Mouse (Mus musculus) left cerebral cortex, postnatal 36 days (tissue): Measurements from ENCODE around the gene Krt80. TPM values are rescaled to one million over a fixed set of nuclear protein-coding genes. Genes with fewer than 3 reads are reported as not detected.
"Not testable (repeated sequence)": the region's sequence is repeated elsewhere in the genome, so short reads cannot be mapped to it uniquely, and the experiment has no call there.

Source experiments
- DNase-seq, 2 experiments: peaks; one replicate each; pipeline ENCODE4 v3.0.0; 2021 to 2022; ENCODE audit warnings: low spot score in 2 of 2, mixed read lengths in 1 of 2
- intact Hi-C: fragments of 180-260 bp; cut with DNase I; formaldehyde crosslinking; loops from one replicate; pipeline ENCODE4 v1.15.1; 2025
- total RNA-seq, 2 experiments: library from RNA; stranded (reverse); gene quantifications; 2 replicates each; pipeline ENCODE4 v1.2.3; 2021

Krt80 gene
- total RNA-seq, 2 experiments from 2014 or later: 3.4 to 6.1 TPM

GRCm38 (mm10) chr15:101355382-101355786 lies 14.6 kb downstream of the Krt80 start:
- intact Hi-C loops: no loop called here
- peak in 1 of 2 experiments; percentile 53 for DNase-seq

- no peak for DNase-seq
- intact Hi-C loops: no loop called here
Measured at GRCm38 (mm10) chr15:101352706-101353465, 17.1 kb downstream of the Krt80 start.

DNA sequence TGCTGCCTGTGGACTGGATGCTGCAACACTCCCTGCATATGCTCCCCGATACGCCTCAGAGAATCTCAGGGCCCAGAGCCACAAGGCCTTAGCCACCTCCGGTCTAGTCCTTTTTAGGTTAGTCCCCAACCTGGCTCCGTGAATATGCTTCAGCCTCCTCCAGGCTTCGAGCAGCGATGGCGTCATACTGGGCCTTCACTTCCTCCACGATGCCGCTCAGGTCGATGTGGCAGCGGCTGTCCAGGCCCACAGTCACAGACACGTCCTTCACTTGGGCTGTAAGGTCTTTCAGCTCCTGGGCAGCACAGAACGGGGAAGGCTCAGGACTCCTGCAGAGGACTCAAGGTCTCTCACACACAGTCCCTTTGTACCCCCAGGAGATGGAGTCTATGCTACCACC lies 17.9 kb downstream of the Krt80 start:
- intact Hi-C loops: no loop called here
- no peak for DNase-seq

GRCm38 (mm10) chr15:101341797-101342515 lies 28.0 kb downstream of the Krt80 start:
- peak; percentile 71 to 74 for DNase-seq
- intact Hi-C loops: loop anchor here (2.0 to 5.0 kb wide), 2 partner anchors 45 to 180 kb away; no protein-coding TSS in a partner anchor

DNA sequence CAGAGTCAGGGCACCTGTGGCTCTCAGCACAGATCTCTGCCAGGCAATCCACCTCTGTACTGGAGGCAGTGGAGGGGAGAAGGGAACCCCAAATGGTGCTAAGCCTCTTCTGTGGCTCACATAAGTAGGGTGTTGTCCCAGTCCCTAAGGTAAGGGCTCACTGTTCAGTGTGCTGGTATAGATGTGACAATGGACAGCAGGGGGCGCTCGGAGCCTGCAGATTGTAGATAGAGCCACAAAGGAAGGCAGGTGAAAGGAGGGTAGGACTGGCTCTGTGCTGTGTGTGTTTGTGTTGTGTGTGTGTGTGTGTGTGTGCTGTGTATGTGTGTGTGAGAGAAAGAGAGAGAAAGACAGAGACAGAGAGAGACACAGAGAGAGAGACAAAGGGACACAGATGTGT lies 30.4 kb downstream of the Krt80 start:
- intact Hi-C loops: loop anchor here (1.0 to 5.0 kb wide), 4 partner anchors 158 to 728 kb away; no protein-coding TSS in a partner anchor
- DNase-seq: peak; percentile 83 to 86

DNA sequence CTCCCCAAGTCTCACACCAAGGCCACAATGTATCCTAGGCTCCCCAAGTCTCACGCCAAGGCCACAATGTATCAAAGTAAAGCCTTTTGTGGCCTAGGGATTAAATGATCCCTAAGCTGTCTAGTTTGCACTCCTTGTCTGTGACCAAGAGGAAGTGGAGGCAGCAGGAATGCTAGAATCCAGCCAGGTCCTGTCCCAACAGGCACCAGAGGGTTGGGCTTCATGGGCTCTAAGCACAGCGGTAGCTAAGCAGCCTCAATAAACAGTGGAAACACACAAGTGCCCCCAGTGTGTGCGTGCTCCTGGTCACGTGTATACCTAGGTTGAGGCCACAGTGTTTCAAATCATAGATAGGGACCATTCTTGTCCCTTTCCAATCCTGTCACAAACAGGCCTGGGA lies 31.6 kb downstream of the Krt80 start:
- intact Hi-C loops: loop anchor here (2.0 to 5.0 kb wide), 3 partner anchors 159 to 729 kb away; no protein-coding TSS in a partner anchor
- no peak for DNase-seq

DNA sequence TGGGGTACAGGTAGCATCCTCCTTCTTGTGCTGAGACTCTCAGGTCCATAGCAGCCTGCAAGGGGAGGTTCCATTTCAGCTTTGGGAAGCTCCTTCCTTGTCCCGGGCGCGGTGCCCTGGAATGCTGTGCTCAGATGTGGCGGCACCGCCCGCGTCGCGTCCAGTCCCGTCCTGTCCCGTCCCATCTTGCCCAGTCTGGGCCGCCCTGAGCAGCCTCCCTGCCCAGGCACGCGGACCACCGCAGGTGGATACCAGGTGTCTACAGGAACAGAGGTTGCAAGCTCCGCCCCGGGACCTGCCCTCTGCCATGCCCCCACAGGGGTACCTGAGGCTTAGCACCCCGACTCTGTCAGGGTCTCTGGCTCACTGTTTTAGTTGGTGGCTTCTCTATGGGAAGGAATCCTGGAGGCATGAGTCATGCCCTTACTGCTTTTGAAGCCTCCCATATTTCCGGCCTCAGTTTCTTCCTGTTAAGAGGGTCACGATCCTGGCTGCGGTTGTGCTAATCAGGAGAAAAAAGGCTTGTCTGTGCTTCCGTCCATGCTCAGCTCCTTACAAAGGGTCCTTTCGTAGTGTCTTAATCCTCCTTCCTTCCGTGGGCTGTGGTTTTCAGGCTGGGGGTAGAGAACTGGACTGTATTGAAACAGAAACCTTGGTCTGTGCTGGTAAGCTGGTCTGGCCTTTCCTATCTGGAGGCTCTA lies 33.3 kb downstream of the Krt80 start:
- intact Hi-C loops: loop anchor here (5.0 kb wide), 2 partner anchors 161 to 731 kb away; no protein-coding TSS in a partner anchor

DNA sequence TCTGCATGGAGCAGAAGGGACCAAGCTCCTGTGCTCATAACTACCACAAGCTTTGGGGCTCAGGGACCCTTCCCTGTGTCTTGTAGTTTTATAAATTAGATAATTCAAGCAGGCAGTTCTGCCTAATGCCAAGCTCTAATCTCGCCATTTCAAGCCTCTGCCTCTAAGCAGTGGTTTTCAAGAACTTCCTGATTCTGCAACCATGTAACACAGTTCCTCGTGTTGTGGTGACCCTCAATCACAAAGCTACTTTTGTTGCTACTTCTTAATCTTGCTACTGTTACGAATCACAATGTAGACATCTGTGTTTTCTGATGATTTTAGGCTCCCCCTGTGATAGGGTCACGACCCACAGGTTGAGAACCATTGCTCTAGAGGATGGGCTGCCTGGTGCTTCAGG lies 36.3 kb downstream of the Krt80 start:
- intact Hi-C loops: no loop called here
- DNase-seq: no peak

More for the DNA sequence above, 33.3 kb downstream of the Krt80 start:
- no peak for DNase-seq

- DNase-seq: no peak
- intact Hi-C loops: no loop called here
Measured at GRCm38 (mm10) chr15:101333165-101333564, 36.8 kb downstream of the Krt80 start.

DNA sequence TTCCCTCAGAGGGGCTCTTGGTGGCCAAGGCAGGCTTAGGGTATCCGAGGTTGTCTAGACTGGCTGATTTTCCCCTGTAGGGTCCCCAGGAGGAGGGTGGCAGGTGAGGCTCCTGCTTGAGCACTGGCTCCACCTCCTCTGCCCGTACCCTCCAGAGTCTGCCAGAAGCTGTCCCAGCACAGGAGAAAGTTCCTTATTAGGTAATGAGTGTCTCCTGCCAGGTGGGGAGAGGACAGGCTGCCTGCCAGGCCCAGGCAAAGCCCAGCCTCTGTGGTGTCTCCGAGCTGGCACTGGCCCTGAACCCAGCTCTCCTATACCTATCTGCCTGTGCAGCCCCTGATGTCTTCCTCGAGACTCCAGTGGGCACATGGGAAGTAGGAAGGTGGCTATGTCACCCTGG lies 37.6 kb downstream of the Krt80 start:
- intact Hi-C loops: no loop called here
- DNase-seq: no peak

GRCm38 (mm10) chr15:101331090-101331489 lies 38.9 kb downstream of the Krt80 start:
- no peak for DNase-seq
- intact Hi-C loops: no loop called here

- intact Hi-C loops: no loop called here
- no peak for DNase-seq
Measured at GRCm38 (mm10) chr15:101329564-101329892, 40.4 kb downstream of the Krt80 start.

- intact Hi-C loops: no loop called here
- DNase-seq: no peak
Measured at GRCm38 (mm10) chr15:101328876-101329563, 40.9 kb downstream of the Krt80 start.

DNA sequence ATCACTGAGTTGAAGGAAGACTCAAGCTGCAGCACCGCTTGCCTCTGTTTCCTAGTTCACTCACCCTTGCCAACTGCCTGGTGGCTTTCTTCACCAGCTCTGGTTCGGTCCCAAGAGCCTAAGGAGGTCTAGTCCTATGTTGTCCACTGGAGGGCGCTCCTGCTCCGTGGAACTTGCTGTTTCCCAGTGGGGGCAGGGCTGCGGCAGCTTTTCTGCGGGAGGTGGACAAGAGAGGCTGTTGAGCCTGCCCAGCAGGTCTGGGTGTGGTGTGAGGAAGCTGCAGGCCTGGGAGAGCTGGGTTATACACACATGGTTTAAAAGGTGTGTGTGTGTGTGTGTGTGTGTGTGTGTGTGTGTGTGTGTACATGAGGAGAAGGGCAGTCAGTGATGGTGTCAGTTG lies 42.7 kb downstream of the Krt80 start:
- peak; percentile 83 to 84 for DNase-seq
- intact Hi-C loops: loop anchor here (2.0 kb wide), 1 partner anchor 658 kb away; no protein-coding TSS in a partner anchor

- intact Hi-C loops: loop anchor here (2.0 kb wide), 1 partner anchor 659 kb away; no protein-coding TSS in a partner anchor
- DNase-seq: no peak
Measured at GRCm38 (mm10) chr15:101325991-101326534, 43.9 kb downstream of the Krt80 start.

DNA sequence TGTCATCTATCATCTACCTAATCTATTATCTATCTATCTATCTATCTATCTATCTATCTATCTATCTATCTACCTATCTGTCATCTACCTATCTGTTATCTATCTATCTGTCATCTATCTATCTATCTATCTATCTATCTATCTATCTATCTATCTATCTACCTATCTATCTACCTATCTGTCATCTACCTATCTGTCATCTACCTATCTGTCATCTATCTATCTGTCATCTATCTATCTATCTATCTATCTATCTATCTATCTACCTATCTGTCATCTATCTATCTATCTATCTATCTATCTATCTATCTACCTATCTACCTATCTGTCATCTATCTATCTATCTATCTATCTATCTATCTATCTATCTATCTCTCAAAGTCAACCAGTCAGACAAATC lies 45.6 kb downstream of the Krt80 start:
- DNase-seq, intact Hi-C loops: not testable (repeated sequence)

GRCm38 (mm10) chr15:101323511-101323910 lies 46.5 kb downstream of the Krt80 start:
- no peak for DNase-seq
- intact Hi-C loops: no loop called here

DNA sequence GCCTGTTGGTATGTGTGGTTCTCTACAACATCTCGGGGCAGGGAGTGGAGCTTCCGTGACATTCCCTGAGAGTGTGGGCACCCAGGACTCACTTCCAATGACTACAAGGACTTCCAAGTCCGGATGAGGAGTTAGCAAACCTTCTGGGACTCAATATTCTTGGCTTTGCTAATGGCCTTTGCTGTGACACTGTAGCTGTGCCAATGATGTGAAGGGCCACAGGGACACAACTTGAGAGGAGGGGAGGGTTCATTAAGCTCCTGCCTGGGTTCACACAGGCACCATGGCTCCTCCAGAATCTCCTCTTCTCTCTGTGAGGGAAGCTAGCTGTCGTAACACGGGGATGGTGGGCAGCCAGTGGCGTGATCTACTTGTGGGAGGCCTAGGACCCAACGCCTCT lies 47.3 kb downstream of the Krt80 start:
- intact Hi-C loops: no loop called here
- no peak for DNase-seq

DNA sequence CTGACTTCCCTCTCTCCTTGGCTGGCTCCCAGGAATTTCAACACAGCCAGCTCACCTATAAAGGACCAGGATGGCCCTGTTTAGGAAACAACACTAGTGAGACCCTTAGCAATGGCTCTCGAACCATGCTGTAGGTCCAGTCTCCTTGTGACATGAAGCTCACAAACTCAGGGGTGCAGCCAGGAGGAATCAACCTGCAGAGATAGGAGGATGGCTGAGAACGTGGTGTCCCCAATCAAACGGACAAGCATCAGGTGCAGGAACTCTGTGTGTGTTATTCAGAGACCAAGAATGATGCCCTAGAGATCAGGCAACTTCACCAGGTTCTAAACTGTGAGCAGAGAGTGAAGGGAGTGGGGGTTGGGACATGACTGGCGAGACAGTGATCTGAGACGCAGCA lies 47.9 kb downstream of the Krt80 start:
- DNase-seq: no peak
- intact Hi-C loops: no loop called here
